Mouse (Mus musculus) thymus, adult 2 months (tissue): ENCODE results near the gene Twnk. TPM values are rescaled to one million over a fixed set of nuclear protein-coding genes. Genes with fewer than 3 reads are reported as not detected.

Experiments
- DNase-seq: peaks from one replicate; pipeline ENCODE4 v3.0.0; 2021
- H3K27ac ChIP-seq: fragments of 200-500 bp; 2 replicates; pipeline ENCODE4 v1.5.1; 2012; ENCODE audit warnings: low read length, control low read depth; ENCODE audit not compliant: control insufficient read depth, insufficient read depth
- H3K27me3 ChIP-seq: fragments of 200-500 bp; 2 replicates; pipeline ENCODE4 v1.6.1; 2012; ENCODE audit warnings: mild to moderate bottlenecking, low read length, moderate library complexity, mixed read lengths; ENCODE audit not compliant: control insufficient read depth, insufficient read depth
- H3K36me3 ChIP-seq: fragments of 200-500 bp; 2 replicates; pipeline ENCODE4 v1.6.1; 2012; ENCODE audit warnings: mild to moderate bottlenecking, low read length, moderate library complexity; ENCODE audit not compliant: control insufficient read depth, insufficient read depth
- H3K4me1 ChIP-seq: fragments of 200-500 bp; replicated peaks from 2 replicates; pipeline ENCODE4 v1.6.1; 2012; ENCODE audit warnings: low read length; ENCODE audit not compliant: control insufficient read depth, insufficient read depth
- H3K4me3 ChIP-seq: fragments of 200-500 bp; 2 replicates; pipeline ENCODE4 v1.5.1; 2012; ENCODE audit warnings: mild to moderate bottlenecking, low read length, control low read depth, moderate library complexity; ENCODE audit not compliant: control insufficient read depth, insufficient read depth
- CTCF ChIP-seq: fragments of 200-500 bp; IDR thresholded peaks from 2 replicates; pipeline ENCODE4 v1.5.1; 2012; ENCODE audit warnings: mild to moderate bottlenecking, control low read depth, low read length, moderate library complexity, borderline replicate concordance; ENCODE audit not compliant: control insufficient read depth, poor library complexity, insufficient read depth; ENCODE audit errors: extremely low read depth
- POLR2A ChIP-seq: fragments of 200-500 bp; IDR thresholded peaks from 2 replicates; pipeline ENCODE4 v1.6.1; 2012; ENCODE audit warnings: mild to moderate bottlenecking, low read length, control low read depth, moderate library complexity; ENCODE audit not compliant: control insufficient read depth, poor library complexity, insufficient read depth; ENCODE audit errors: extremely low read depth
- WGBS: fragments of 180-500 bp; shearing (Covaris S2); methylation state at CpG from one replicate; pipeline ENCODE4 v1.1.7; 2018; 5-methylcytosine and 5-hydroxymethylcytosine counted together
- polyA plus RNA-seq: library from polyadenylated mRNA; depleted of rRNA; stranded (reverse); fragments of >200 nt; gene quantifications from 2 replicates; pipeline ENCODE4 v1.2.3, GENCODE M21; 2012

Gene Twnk
- polyA plus RNA-seq, 1 experiment: 11.6 TPM

DNA sequence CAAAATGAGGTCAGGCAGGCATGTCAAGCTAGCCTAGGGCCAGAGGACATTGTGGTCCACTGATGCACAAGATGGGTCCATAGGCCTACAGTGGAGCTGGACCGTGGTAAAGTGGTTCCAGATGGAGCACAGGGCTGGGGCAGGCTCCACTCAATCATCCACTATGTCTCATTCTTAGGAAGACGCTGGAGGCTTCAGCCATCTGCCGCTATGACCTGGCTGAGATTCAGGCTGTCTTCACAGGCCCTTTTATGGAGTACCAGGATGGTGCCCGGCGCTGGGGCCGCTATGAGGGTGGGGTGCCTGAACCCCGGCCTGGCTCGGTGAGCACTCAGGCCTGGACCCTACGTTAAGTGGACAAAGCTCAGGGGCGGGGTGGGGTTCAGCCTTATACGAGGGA, 7.7 kb upstream of the Twnk start:
- no peak for DNase-seq
- Histone ChIP-seq H3K4me3 (no peak overlapping the region), H3K27me3 (no peaks in the 10 kb centered on the region), H3K36me3 (no peaks in the 10 kb centered on the region), H3K4me1 (peaks cover 1% of the 10 kb centered on the region), H3K27ac (no peak overlapping the region)
- WGBS: 93% methylated on average over 11 of the region's 11 CpGs
- TF ChIP-seq CTCF (no peak), POLR2A (no peak)

DNA sequence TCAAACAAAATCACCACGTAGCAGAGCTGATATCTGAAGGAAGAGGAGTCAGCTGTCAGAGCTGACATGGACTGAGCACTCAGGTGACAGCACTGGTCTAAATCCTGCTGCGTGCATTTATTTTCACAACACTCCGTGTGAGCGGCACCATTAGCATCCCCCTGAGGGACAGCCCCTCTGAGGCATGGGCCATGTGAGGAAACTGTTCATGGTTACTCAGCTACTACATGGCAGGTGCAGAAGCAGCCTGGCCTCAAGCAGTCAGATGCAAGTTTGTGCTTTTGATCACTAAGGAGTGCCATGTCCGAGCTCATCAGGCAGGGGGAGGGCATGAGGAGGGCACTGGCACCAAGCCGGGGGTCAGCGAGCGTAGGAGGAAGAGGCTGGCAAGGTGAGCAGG, 5.8 kb upstream of the Twnk start:
- no peak for DNase-seq
- TF ChIP-seq POLR2A (no peak), CTCF (no peak)
- WGBS: 95% methylated on average over 8 of the region's 8 CpGs
- H3K27me3 ChIP-seq: no peaks in the 10 kb centered on the region
- H3K4me1 ChIP-seq: no peaks in the 10 kb centered on the region
- no peak overlapping the region for H3K4me3 ChIP-seq
- H3K36me3 ChIP-seq: no peaks in the 10 kb centered on the region
- no peak overlapping the region for H3K27ac ChIP-seq

DNA sequence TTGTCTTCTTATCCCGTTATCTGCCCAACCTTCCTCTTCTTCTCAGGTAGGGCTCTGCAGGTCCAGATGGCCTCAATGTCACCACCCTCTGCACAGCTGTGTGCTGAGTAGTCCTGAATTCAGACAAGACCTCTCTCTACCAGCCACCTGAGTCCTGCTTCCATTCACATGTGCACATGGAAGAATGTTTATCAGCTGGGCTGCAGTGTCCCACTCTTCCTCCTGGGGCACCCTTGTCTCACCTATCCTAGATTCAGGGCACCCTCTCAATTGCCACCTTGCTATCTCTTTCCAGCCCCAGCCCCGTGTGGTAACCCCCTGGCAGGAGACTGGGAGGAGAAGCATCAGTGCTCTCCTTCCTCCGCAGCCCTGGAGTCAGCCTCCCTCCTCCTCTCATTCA, 3.2 kb upstream of the Twnk start:
- H3K27me3 ChIP-seq: no peaks in the 10 kb centered on the region
- TF ChIP-seq CTCF (no peak), POLR2A (no peak)
- 86% methylated on average over 3 of the region's 3 CpGs for WGBS
- no peaks in the 10 kb centered on the region for H3K36me3 ChIP-seq
- DNase-seq: no peak
- H3K4me1 ChIP-seq: peaks cover 12% of the 10 kb centered on the region
- H3K4me3 ChIP-seq: no peak overlapping the region
- no peak overlapping the region for H3K27ac ChIP-seq

DNA sequence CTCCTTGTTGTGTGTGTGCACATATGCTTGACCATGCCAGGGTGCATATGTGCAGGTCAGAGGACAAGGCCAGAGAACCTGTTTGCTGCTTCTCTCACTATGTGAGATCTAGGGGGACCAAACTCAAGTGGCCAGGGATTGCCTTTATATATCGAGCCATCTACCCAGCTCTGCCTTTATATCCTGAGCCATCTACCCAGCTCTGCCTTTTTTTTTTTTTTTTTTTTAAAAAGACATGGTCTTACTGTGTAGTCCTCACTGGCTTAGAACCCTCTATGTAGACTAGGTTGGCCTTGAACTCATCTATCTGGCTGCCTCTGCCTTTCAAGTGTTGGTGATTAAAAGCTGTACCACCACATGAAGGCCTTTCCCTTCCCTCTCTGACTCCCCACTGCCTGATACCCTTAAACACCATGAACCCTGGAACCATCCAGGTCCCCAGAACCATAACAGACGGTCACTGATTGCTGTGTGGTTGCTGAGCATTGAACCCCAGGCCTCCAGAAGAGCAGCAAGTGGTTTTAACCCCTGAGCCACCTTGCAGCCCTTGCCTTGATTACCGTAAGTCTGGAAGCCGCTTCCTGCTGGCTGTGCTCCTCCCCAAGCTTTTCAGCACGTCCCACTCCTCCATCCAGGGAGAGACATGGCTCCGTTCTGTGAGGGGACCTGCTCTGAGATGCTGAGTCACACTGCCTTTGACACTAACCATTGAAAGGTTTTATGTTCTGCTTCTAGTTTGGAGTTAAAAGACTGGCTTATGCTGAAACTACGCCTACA, 1.5 kb upstream of the Twnk start:
- H3K36me3 ChIP-seq: no peaks in the 10 kb centered on the region
- peaks cover 14% of the 10 kb centered on the region for H3K4me1 ChIP-seq
- WGBS: 96% methylated on average over 7 of the region's 7 CpGs
- H3K27me3 ChIP-seq: no peaks in the 10 kb centered on the region
- DNase-seq: no peak
- H3K27ac ChIP-seq: no peak overlapping the region
- H3K4me3 ChIP-seq: no peak overlapping the region
- TF ChIP-seq CTCF: no peak

DNA sequence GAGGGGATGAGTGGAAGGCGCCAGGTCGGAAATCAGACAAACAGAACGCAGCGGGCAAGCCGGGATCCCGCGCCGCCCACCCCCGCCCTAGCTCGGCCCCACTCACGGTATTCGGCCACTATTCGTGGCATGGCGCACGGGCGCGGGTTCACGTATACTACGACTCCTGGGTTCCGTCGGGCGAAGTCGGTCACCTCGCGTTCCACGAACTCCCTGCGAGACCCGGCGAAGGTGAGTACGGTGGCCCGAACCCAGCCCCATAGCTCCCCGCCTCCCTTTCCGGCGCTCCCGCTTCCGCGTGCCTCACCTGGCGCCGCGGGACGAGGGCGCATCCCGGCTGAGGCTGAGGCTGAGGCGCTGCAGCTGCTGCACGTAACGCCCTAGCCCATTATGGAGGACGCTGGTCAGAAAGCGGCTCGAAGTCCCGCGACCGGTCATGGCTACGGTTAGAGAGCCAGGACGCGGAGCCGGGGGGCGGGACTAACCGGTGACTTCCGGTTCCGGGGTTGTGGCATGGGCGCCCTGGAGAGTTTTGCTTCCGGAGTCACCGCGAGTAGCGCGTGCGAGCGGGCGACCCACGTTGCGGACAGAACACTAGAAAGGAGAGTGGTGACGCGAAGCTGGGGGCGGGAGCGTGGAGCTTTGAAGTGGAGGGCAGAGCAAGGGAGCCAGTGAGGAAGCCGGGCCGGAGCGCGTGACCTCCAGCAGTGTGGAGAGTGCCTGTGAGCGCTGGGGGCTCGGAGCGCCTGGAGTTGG, 672 bp downstream of the Twnk start, which contains the start of gene Mrpl43:
Mrpl43 (minus strand) TSS at position 486 of the 756 bp plus-strand sequence.
- H3K4me1 ChIP-seq: peaks cover 14% of the 10 kb centered on the region
- peak; percentile 97 for DNase-seq
- H3K27me3 ChIP-seq: no peaks in the 10 kb centered on the region
- TF ChIP-seq CTCF (0 out of 2 replicates have a peak, but pooled peaks have one; percentile 24), POLR2A (peak; percentile 71; the same call in 1 of the 2 replicates)
- no peaks in the 10 kb centered on the region for H3K36me3 ChIP-seq
- WGBS: under 1% methylated on average over 82 of the region's 82 CpGs
- H3K27ac ChIP-seq: no peak within 1 kb of the TSS
- H3K4me3 ChIP-seq: peak within 1 kb of the TSS; percentile 74

DNA sequence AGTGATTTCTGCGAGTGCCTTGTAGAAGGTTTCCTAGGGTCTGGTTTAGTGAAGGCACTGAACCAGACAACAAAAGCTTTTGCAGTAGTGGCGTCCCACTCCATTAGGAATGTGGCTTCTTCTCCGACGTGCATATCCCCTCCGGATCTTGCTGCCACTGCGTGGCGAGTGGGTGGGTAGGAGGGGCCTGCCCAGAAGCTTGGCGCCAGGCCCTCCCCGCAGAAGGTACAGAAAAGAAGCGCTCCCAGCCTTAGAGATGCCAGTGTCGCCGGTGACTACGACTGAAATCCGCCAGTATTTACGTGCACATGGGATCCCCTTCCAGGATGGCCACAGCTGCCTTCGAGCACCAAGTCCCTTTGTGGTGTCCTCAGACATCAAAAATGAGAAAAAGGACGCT, 1.6 kb downstream of the Twnk start:
- Histone ChIP-seq H3K36me3 (no peaks in the 10 kb centered on the region), H3K27me3 (no peaks in the 10 kb centered on the region), H3K27ac (no peak overlapping the region), H3K4me1 (peaks cover 14% of the 10 kb centered on the region), H3K4me3 (peak overlapping the region; percentile 23)
- no peak for DNase-seq
- TF ChIP-seq CTCF (no peak), POLR2A (no peak)
- 23% methylated on average over 17 of the region's 17 CpGs for WGBS
